Mouse (Mus musculus): ENCODE results near the gene Gmpr2.

Gmpr2 gene

DNA sequence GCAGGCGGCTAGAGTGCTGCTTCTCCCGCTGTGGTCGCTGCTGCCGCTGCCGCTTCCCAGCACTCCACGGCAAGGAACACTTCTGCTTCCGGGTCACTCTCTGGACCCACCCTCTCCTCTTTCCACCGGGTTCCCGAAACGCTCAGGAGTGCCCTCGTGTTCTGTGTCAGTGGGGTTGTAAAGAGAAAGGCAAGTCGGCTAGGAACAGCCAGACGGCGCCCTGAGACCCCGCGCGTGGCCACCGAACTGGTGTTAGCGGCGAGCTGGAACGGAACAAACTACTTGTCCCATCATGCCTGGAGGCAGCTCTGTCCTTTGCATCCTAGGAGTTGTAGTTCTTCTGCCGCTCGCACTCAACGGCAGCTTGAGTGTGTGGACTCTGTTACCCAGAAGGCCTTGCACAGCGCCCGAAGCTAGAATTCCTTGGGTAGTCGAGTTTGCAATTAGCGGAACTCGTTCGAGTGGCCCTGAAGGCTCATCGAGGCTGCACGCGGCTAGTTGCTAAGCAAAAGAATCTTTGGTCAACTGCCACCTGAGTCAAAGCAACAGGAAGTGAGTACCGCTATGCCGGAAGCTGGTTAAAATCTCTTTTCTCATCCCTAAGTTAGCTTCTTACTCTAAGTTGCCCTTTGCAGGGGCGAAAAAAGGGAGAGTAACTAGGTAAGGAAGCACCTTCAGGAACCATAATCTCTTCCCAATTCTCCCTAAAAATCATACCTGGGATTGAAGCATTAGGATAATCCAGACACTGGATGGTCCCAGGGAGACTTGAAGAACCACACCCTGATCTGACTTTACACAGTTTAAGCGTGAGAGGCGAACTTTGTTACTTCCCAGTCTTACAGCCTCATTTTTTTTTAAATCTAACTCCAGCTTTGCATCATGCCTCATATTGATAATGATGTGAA is at the start of gene Gmpr2, which contains the start of gene Nedd8:
Gene Gmpr2, plus strand, starts transcription at position 109 of the 908 bp plus-strand sequence.
Gene Nedd8, minus strand, starts transcription at position 292 of the 908 bp plus-strand sequence.
- DNase-seq (ENCODE audit: low spot score): peak; percentile 92

DNA sequence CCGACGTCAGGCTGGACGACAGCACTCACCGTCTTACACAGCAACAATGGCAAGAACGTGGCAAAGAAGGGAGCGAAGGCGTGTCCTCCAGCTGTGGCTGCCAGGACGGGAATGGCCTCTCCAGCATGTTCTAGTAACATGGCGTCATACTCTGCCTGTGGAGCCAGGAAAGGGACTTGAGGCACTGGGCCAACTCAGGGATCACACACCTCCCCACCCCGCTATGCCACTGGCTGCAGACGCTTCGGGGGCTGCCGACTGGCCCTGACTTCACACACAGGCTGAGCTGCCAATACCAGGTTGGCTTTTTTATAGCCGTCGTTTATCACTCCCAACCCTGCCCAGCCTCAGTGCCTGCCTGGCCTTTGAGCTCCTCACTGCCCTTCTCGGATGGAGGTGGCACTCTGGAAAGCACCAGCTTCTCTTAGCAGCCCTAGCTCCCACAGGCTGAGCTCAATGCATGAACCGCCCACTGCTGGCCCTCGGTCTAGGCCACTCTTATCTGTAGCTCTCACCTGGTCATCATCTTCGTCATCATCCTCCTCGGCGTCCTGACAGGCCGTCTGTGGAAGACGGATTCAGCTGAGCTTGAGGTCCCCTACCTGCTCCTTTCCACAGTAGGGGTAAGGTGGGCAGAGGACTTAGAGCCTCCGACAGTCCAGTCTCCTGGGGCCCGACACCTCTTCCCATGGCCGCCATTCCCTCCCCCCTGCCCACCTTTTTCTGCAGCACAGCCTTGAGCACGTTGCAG is 43.5 kb upstream of the Gmpr2 start:
- no peak for DNase-seq (ENCODE audit: low spot score)

DNA sequence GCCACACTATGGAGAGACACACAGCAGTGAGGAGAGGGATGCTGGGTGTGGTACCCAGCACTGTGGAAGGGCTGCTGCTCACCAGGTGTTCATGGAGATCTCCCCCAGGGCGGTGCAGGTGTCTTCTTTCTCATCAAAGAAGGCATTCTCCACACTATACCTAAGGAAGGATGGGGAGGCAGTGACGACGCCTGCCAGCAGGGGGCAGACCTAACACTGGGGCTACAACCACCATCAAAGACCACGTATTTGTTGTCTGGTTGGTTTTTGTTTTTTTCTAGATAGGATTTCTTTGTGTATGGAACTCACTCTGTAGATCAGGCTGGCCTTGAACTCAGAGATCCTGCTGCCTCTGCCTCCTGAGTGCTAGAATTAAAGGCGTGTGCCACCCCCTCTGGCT is 42.4 kb upstream of the Gmpr2 start:
- DNase-seq (ENCODE audit: low spot score): no peak

DNA sequence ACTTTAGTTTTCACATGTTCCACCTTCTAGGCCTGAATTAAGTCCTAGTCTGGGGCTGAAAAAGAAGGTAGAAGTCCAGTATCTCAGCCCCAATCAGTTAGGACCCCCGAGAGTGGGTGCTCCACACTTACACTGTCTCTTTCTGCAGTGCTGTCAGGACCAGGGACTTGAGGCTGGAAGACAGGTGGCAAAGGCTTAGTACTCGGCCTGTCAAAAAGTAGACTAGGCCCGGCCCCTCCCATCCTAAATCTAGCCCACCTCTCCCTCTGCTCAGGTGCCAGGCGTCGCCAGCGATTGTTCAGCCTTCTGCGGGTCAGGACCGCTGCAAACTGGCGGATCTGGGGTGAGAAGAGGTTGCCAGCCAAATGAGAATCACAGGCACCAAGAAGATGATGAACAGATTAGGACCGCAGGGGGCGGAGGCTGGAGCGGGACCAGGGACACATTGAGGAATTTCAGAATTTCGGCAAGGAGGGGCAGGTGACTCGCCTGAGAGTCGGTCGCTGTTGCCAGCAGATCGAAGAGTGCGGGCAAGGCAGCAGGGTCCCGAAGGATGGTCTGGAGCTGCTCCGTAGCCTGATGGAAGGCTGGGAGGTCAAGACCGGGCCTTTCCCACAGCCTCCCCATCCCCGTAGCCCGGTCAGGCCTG is 36.7 kb upstream of the Gmpr2 start:
- DNase-seq (ENCODE audit: low spot score): no peak

DNA sequence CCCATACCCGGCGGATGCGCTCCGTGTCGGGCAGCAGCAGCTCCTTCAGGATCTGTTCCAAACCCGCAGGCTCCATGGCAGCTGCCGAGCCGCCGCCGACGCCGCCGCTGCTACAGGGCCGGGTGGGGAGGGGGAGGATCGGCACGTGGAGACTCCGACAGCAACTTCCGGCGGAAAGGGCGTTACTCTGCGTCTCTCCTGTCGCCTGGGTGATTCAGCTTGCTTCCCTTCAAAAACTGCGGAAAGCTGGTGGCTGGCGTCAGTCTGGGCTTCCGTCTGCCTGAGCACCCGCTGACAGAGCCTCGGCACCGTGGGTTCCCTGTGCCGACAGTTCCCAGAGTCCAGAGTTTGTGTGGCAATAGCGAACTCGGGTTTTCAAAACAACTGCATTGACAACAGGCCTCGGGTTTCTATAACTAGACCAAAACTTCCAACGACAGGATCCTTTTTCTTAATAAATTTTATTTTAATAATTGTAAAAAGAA is 36.2 kb upstream of the Gmpr2 start, which contains the start of gene Ipo4:
Gene Ipo4, minus strand, starts transcription at position 435 of the 485 bp plus-strand sequence.
- DNase-seq (ENCODE audit: low spot score): peak; percentile 82

DNA sequence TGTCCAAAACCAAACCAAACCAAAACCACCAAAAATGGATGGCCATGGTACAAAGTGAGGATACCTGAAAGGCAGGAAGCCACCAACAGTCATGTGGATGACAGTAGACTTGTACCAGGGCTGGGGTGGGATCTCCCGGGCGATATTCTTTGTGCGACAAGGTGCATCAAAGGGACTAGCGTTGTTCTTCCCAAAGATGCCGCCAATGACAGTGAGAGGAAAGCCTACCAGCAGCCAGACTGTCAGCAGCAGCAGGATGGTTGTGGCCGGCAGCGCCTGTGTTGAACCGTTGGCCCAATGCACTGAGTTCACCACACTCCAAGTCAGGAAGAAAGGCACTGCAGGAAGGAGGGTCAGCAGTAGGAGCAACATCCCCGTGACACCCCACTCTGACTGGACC is 33.9 kb upstream of the Gmpr2 start, which contains the start of gene Gm49378:
Gene Gm49378, minus strand, starts transcription at position 101 of the 400 bp plus-strand sequence.
- DNase-seq (ENCODE audit: low spot score): no peak

DNA sequence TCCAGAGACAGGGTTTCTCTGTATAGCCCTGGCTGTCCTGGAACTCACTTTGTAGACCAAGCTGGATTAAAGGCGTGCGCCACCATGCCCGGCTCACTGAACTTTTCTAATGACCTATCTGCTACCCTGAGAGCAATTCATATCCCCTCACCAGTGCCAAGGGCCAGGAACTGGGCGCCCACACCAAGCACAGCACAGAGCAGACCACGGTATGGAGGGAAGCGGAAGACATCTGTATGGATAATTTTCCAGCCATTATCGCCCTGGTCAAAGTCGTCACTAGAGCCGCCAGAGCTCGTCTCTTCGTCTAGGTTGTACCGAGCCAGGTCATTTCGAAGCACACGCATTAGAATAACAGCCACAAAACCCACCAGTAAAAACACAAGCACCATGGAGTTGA is 30.9 kb upstream of the Gmpr2 start:
- DNase-seq (ENCODE audit: low spot score): no peak

DNA sequence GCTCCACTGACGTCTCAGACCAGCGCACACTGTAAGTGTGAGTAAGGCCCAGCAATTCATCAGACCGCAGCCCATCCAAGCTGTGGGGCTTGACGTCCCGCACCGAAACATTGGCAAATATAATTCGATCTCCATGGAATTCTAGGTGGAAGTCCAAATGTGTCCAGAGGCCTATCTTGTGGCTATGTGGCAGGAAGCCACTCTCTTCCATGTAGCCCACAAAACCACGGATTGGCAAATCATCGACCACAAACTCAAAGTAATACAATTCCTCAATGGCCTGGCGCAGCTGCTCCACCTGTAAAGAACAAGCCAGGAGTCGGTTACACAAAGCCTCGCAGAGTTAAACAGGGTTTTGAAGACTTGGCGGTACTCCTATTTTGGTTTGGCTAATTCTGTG is 30.4 kb upstream of the Gmpr2 start:
- no peak for DNase-seq (ENCODE audit: low spot score)

DNA sequence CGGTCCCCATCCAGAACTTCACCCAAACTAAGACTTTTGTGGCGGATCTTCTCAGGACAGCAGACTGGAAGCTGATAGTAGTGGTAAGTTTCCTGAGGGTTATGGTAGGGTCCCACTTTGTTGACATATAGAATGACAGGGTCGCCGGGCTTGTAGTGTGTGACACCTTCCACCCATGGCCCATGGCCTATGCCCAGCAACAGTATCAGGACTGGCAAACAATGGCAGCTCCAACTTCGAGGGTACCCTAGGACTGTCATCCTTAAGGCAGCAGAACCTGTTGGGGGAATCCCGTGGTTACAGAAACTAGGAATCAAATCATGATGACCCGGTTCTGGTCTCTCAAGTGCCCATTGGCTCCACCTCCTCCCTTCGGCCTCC is 29.1 kb upstream of the Gmpr2 start:
- DNase-seq (ENCODE audit: low spot score): no peak

DNA sequence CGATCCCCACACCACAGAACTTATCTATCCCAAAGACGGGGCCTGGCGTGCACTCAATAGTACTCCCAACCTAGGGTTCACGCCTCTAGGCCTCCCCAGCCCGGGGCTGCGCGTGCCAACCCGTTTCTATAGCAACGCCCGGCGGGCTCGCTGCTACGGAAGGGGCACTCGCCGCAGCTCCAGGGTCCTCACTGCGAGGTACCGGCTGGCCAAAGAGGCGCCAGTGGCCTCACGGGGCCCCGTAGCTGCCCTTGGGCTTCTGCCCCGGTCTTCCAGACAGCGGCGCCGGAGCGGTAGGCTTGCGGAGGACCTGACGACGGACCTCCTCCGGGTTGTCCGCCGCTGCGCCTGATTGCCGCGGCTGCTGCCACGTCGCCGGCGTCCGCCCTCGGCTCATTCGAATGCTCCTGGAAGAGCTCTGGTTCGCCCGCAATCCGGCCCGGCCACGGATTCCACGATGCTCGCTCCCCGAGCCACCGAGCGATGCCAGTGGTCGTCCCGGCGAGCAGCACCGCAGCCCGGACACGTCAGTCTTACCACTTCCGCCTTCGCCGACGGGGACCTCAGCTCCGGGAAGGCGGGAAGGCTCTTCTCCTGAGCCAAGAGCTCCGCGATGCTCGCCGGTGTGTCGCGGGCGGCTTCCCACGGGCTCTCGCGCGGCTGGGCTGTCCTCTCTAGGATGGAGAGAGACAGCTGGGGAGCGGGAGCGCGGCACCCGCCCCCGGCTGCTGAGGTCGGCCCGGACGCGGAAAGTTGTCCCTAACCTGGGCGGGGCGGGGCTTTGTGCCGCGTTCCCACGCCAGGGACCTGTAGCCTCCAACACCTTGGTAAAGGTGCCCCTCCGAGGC is 28.5 kb upstream of the Gmpr2 start, which contains the start of gene Tm9sf1:
Gene Tm9sf1, minus strand, starts transcription at position 747 of the 848 bp plus-strand sequence.
- DNase-seq (ENCODE audit: low spot score): peak; percentile 69

DNA sequence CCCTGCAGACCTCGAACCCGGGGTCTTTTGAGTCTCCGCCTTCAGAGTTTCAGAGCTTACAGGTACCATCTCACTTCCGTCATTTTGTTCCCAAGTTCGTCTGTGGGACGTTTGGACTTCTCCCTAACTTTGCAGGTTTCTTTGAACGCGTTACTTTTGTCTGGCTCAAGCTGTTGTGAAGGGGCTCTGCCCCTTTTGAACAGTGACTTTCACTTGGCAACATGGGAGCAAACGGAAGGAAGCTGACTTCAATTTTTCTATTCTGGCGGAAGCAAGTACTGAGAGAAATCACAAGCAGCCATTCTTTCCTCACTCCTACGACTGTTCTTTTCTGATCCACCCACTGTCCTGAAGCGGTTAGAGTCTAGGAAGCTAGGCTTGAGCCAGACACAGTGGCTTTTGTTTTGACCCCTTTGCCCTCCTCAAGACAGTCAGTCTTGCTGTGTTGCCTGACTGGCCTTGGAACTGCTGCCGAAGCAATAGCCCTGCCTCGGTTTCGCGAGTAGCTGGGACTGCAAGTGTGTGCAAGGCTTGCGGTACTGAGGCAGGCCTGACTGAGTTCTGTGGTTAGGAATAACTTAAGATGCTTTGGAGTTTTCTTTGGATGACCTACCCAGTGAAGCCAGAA is 27.4 kb upstream of the Gmpr2 start:
- no peak for DNase-seq (ENCODE audit: low spot score)

DNA sequence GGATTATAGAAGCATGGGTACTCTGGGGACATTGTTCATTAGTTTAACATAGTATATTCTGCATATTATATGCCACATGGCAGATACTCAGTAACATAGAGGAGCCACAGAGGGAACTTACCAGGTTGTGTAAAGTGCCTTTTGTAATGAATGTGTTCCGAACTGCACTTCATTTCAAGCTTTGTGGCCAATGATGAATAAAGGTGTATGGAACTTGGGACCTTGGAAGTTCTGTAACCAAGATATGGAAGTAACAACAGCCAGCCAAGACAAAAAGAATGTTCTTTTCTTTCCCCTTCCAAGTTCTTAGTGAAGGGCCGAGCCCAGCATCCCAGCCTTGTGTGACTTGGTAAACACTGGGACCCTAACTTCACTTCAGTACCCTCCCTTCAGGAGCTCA is 21.9 kb upstream of the Gmpr2 start, which contains the start of gene Tssk4:
Gene Tssk4, plus strand, starts transcription at position 301 of the 400 bp plus-strand sequence.
- no peak for DNase-seq (ENCODE audit: low spot score)

DNA sequence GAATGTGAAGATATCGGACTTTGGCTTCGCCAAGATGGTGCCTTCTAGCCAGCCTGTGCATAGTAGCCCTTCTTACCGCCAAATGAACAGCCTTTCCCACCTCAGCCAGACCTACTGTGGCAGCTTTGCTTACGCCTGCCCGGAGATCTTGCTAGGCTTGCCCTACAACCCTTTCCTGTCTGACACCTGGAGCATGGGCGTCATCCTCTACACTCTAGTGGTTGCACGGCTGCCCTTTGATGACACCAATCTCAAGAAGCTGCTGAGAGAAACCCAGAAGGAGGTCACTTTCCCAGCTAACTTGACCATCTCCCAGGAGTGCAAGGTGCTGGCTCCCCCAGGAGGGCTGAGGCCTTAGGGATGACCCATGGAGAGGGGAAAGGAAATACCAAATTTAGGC is 20.2 kb upstream of the Gmpr2 start:
- DNase-seq (ENCODE audit: low spot score): no peak

DNA sequence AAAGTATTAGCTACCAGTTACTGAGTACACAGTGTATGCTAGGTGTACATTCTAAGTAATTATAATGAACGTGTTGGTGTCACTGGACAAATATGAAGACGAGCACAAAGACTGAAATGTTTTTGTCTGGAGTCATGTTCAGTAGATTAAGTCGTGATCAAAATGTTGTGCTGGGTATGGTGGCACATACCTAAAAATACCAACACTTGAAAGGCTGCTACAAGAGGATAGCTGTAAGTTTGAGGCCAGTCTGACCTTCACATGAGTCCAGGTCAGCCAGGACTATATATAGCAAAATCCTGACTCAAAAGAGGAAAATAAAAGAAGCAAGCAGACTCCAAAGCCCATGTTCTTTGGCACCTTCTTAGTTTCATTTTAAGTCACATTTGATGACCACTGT is 14.8 kb upstream of the Gmpr2 start:
- DNase-seq (ENCODE audit: low spot score): no peak

DNA sequence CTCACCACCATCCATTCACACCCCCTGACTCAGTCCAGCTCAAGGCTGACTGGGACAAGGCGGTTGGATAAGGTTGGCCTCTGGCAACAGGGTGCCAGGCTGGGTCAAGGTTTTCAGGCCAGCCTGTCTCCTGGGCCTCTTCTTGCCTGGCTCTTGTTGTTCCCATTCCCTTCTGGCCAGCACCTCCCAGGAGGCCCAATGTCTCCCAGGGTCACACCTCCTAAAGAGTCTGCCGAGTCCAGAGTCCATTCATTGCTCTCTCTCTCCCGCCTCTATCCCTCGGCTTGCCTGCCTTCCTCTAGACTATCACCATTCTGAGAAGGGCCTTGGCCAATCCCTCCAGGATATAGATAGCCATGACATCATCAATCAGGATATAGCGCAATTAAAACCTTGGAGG is 13.7 kb upstream of the Gmpr2 start:
- DNase-seq (ENCODE audit: low spot score): no peak

DNA sequence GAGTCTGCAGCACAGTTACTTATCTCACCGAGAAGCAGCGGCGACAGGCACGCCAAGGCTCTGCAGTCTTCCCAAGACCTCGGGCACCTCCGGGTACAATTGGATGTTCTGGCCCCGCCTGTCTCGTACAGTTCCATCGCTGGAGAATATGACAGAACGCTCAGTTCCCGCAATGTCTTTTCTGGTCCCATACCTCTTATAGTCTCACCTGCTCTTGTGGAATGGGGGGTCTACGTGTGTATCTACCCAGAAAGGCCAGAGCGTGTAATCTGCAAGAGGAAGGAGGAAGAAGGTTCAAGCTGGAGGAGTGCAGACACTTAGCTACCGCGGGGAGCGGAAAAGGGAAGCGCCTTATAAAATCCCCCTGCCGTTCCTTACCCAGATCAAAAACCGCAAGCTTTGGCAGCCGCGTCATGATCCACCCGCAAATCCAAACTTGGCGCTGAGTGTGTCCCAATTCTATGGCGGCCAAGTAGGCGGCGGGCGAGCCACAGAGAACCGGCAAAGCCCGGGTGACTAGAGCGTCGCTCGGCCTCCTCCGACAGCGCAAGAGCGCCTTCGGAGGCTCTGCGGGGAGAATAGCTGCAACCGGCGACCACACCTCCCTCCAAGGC is 11.7 kb upstream of the Gmpr2 start, which contains the start of gene Mdp1:
Gene Mdp1, minus strand, starts transcription at position 549 of the 614 bp plus-strand sequence.
- DNase-seq (ENCODE audit: low spot score): peak; percentile 64

DNA sequence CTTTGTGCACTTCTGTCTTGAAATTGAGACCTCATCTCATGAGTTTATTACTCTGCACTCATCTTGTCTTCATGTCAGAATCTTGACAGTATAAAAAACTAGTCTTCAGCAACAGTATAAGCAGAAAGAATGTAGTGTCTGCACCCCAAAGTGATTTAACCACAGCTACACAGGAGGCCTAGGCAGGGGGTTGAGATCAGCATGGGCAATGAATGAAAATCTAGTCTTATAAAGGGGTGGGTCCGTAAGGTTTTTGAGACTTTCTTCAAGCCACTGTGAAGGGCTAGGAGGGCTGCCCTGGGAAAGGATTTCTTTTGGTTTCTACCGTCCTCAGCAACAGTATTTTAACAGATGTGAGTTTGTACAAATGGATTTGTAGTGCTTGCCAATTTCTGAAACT is 11.1 kb upstream of the Gmpr2 start:
- DNase-seq (ENCODE audit: low spot score): no peak

DNA sequence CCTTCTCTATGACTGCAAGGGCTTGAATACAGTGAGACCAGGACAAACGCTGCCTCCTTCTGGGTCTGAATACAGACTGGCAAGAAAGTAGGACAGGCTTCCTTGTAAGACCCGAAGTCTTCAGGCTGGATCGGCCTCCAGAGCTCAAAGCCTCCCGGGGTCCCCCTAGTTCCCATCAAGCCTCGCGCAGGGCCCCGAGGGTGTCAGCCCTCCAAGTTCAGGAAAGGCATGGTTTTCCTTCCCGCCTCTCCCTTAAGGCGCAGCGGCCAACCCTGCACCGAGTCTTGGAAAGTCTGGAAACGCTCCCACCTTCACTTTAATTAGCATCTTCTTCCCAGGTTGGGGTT is 282 bp upstream of the Gmpr2 start:
- peak; percentile 33 for DNase-seq (ENCODE audit: low spot score)

DNA sequence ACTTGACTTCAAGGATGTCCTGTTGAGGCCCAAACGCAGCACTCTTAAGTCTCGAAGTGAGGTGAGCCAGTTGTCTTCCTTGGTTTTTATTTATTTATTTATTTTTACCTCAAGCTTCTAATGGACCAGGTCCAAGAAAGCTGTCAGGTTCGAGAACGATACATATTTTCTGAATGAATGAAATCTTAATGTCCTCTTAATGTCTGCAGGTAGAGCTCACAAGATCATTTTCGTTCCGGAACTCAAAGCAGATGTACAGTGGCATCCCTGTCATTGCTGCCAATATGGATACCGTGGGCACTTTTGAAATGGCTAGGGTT is 960 bp downstream of the Gmpr2 start:
- DNase-seq (ENCODE audit: low spot score): no peak

DNA sequence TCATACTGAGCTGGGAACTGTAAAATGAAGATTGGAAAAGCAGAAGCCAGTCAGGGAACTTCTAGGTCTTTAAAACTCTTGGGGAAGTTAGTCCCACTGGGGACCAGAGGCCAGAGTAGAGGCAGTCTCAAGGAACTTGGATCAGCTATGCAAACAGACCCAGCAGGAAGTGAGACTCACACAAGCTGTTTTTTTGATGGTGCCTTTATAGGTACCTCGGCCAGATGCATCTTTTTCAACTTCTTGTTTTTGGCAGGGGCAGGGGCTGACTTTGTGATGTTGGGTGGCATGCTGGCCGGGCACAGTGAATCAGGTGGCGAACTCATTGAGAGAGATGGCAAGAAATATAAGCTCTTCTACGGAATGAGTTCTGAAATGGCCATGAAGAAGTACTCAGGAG is 5.9 kb downstream of the Gmpr2 start:
- DNase-seq (ENCODE audit: low spot score): no peak

Data from left cerebral cortex, adult 11 months (tissue).